Mouse (Mus musculus): ENCODE data around the gene Ino80. TPM values are rescaled to one million over a fixed set of nuclear protein-coding genes. Genes with fewer than 3 reads are reported as not detected.

The Ino80 gene
- polyA plus RNA-seq (2021; fragmentation: Nextera tagmentation): 1.3 and 1.8 TPM in 2 replicates
- long read RNA-seq, experiment 1, partial matches to known transcripts: 14 of 20 reads
- long read RNA-seq, experiment 1, other reads (novel, unspliced or antisense): 6 of 20 reads
- long read RNA-seq, experiment 2, partial matches to known transcripts: 11 of 11 reads
- long read RNA-seq, experiment 2, other reads (novel, unspliced or antisense): 0 of 11 reads

DNA sequence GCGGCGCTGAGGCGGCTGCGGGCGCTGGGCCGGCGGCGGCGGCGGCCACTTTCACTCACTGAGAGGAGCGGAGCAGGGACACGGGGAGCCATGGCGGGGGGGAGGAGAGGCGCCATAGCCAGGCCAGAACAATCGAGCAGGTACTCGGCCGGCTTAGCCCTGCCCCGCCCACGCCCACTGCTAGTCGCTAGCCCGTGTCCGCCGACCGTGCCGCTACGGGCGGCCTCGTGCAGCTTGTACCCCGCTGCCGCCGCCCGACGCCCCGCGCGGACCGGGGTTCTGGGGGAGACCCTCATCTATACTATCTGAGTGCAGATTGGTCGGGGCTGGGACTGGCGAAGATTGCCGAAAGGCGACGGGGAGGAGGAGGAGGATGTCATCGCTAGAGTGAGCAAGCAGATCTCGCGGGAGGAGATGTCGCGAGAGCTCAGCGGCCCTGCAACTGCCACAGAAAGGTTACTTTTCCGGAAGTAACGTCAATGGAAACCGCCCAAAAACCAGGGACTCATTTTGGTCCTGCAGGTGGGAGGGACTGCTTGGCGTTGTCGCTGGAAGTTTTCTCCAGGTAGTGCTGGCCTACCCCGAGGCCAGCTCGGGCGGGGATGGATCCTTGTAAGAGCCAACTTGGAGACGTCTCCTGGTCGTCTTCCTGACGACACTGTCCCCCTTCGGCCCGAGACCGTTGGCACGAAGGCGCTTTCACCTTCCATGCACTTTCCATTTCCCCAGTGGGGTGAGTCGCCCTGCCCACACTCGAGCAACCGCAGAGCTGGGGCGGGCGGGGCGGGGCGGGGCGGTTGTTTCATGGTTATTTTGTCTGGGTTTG lies at the start of gene Ino80:
Ino80 (minus strand) TSS at position 117 of the 826 bp plus-strand sequence.

DNA sequence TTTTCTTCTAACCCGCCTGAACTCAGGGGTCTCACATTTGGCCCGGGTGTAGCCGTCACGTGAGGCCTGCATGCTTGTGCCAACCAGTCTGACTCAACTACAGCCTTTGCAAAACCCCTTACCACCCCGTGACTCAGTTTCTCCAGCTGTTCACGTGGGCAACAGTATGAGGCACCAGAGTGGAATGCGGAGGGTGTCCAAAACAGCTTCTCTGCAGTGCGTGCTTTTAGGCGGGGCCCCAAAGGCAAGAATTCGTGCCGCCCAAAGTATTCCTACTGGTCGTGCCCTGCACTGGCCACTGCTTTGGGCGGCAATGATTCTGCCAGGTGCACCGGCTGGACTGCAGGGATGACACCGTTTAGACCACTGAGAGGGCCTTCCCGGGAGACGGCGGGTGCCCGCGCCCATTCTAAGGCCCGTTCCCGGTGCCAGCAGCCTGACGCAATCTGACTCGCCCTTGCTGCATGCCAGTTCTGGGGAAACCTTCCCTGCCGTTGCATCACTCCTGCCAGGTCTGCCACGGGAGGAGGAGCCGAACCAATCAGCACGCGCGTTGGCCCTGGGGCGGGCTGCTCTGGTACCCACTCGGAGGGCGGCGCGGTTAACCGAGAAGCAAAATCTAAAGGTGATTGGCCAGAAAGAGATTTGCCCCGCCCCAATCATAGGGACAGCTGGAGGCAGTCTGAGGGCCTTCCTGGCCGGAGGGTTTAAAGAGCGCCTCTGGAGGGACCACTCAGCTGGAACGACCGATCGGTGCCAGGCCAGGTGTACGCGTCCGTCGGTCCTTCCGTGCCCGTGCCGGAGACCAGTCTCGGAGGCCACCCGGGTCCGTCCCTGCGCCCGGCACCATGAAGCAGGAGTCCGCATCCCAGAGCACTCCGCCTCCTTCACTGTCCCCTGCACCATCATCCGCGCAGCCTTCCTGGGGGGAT lies 126.7 kb downstream of the Ino80 start, which contains the start of gene Chac1:
Chac1 (plus strand) TSS at position 675 of the 932 bp plus-strand sequence.

DNA sequence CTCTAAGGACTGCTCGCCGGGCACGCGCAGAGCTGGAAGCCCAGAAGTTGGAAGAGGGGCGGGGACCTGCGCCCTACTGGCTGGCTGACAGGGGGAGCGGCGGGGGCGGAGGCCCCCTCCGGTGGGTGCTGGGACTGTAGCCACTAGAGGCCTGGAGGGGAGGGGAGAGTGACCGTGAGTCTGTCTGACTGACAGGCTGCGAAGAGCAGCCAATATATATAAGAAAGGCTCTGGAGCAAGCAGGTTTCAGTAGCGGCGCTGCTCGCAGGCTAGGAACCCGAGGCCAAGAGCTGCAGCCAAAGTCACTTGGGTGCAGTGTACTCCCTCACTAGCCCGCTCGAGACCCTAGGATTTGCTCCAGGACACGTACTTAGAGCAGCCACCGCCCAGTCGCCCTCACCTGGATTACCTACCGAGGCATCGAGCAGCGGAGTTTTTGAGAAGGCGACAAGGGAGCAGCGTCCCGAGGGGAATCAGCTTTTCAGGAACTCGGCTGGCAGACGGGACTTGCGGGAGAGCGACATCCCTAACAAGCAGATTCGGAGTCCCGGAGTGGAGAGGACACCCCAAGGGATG lies 151.8 kb downstream of the Ino80 start, which contains the start of gene Dll4:
Dll4 (plus strand) TSS at position 217 of the 576 bp plus-strand sequence.

Other genes with a start within 250 kb of the Ino80 start
- gene Ppp1r14d, start 247.8 kb downstream of the Ino80 start, polyA plus RNA-seq (2021; fragmentation: Nextera tagmentation): not detected in 2 replicates
- gene Spint1, start 240.3 kb downstream of the Ino80 start, polyA plus RNA-seq (2021; fragmentation: Nextera tagmentation): 1.9 and 2.4 TPM in 2 replicates
- 11.9 and 13.8 TPM in 2 replicates for gene Rhov, start 206.4 kb downstream of the Ino80 start, polyA plus RNA-seq (2021; fragmentation: Nextera tagmentation)
- 16.4 TPM in 2 replicates for gene Vps18, start 188.9 kb downstream of the Ino80 start, polyA plus RNA-seq (2021; fragmentation: Nextera tagmentation)
- 0.56 and 0.72 TPM in 2 replicates for gene Dll4, start 151.9 kb downstream of the Ino80 start, polyA plus RNA-seq (2021; fragmentation: Nextera tagmentation)
- gene Chac1, start 126.5 kb downstream of the Ino80 start, polyA plus RNA-seq (2021; fragmentation: Nextera tagmentation): 14.6 and 19.3 TPM in 2 replicates
- 0.40 and 0.44 TPM in 2 replicates for gene Exd1, start 69.9 kb upstream of the Ino80 start, polyA plus RNA-seq (2021; fragmentation: Nextera tagmentation)
- 100 and 119 TPM in 2 replicates for gene Chp1, start 70.0 kb upstream of the Ino80 start, polyA plus RNA-seq (2021; fragmentation: Nextera tagmentation)
- gene Nusap1, start 140.6 kb upstream of the Ino80 start, polyA plus RNA-seq (2021; fragmentation: Nextera tagmentation): 0.56 and 0.65 TPM in 2 replicates
- 1.2 and 1.4 TPM in 2 replicates for gene Oip5, start 140.8 kb upstream of the Ino80 start, polyA plus RNA-seq (2021; fragmentation: Nextera tagmentation)
- 40.3 and 44.2 TPM in 2 replicates for gene Ndufaf1, start 185.1 kb upstream of the Ino80 start, polyA plus RNA-seq (2021; fragmentation: Nextera tagmentation)
- 41.0 and 122 TPM in 2 replicates for gene Rtf1, start 197.4 kb upstream of the Ino80 start, polyA plus RNA-seq (2021; fragmentation: Nextera tagmentation)

All from left cerebral cortex, adult 6 months (tissue).